Mouse (Mus musculus): Measurements from ENCODE around the gene Otud7b.

Otud7b gene

GRCm38 (mm10) chr3:96087219-96087618 is 17.1 kb upstream of the Otud7b start:
- no peak for DNase-seq (ENCODE audit: low spot score)

- no peak for DNase-seq (ENCODE audit: low spot score)
Observed at GRCm38 (mm10) chr3:96087801-96088200, 16.5 kb upstream of the Otud7b start.

- no peak for DNase-seq (ENCODE audit: low spot score)
Observed at GRCm38 (mm10) chr3:96089882-96090489, 14.3 kb upstream of the Otud7b start.

GRCm38 (mm10) chr3:96091146-96091545 is 13.2 kb upstream of the Otud7b start:
- no peak for DNase-seq (ENCODE audit: low spot score)

GRCm38 (mm10) chr3:96091966-96092365 is 12.4 kb upstream of the Otud7b start:
- no peak for DNase-seq (ENCODE audit: low spot score)

GRCm38 (mm10) chr3:96093509-96093908 is 10.8 kb upstream of the Otud7b start:
- peak; percentile 61 for DNase-seq (ENCODE audit: low spot score)

GRCm38 (mm10) chr3:96094203-96094602 is 10.1 kb upstream of the Otud7b start:
- peak; percentile 82 for DNase-seq (ENCODE audit: low spot score)

- no peak for DNase-seq (ENCODE audit: low spot score)
Observed at GRCm38 (mm10) chr3:96098168-96098567, 6.2 kb upstream of the Otud7b start.

GRCm38 (mm10) chr3:96098616-96099267 is 5.6 kb upstream of the Otud7b start:
- DNase-seq (ENCODE audit: low spot score): no peak

- DNase-seq (ENCODE audit: low spot score): peak; percentile 44
Observed at GRCm38 (mm10) chr3:96102100-96102872, 2.0 kb upstream of the Otud7b start.

- no peak for DNase-seq (ENCODE audit: low spot score)
Observed at GRCm38 (mm10) chr3:96103901-96104260, 446 bp upstream of the Otud7b start.

- no peak for DNase-seq (ENCODE audit: low spot score)
Observed at GRCm38 (mm10) chr3:96105232-96105747, 963 bp downstream of the Otud7b start.

GRCm38 (mm10) chr3:96106151-96106550 is 1.8 kb downstream of the Otud7b start:
- no peak for DNase-seq (ENCODE audit: low spot score)

- no peak for DNase-seq (ENCODE audit: low spot score)
Observed at GRCm38 (mm10) chr3:96108315-96108714, 4.0 kb downstream of the Otud7b start.

- DNase-seq (ENCODE audit: low spot score): no peak
Observed at GRCm38 (mm10) chr3:96113251-96113650, 8.9 kb downstream of the Otud7b start.

- DNase-seq (ENCODE audit: low spot score): no peak
Observed at GRCm38 (mm10) chr3:96118142-96118541, 13.8 kb downstream of the Otud7b start.

- no peak for DNase-seq (ENCODE audit: low spot score)
Observed at GRCm38 (mm10) chr3:96118702-96119101, 14.4 kb downstream of the Otud7b start.

- no peak for DNase-seq (ENCODE audit: low spot score)
Observed at GRCm38 (mm10) chr3:96124235-96124634, 19.9 kb downstream of the Otud7b start.

GRCm38 (mm10) chr3:96128128-96128527 is 23.8 kb downstream of the Otud7b start:
- DNase-seq (ENCODE audit: low spot score): peak; percentile 14

- no peak for DNase-seq (ENCODE audit: low spot score)
Observed at GRCm38 (mm10) chr3:96132478-96132877, 28.2 kb downstream of the Otud7b start.

GRCm38 (mm10) chr3:96133327-96133905 is 29.1 kb downstream of the Otud7b start:
- peak; percentile 76 for DNase-seq (ENCODE audit: low spot score)

GRCm38 (mm10) chr3:96135011-96135410 is 30.7 kb downstream of the Otud7b start:
- DNase-seq (ENCODE audit: low spot score): no peak

- DNase-seq (ENCODE audit: low spot score): peak; percentile 37
Observed at GRCm38 (mm10) chr3:96147950-96148349, 43.6 kb downstream of the Otud7b start.
